Mouse (Mus musculus): ENCODE data around the gene Nyap2.

The Nyap2 gene

GRCm38 (mm10) chr1:81076831-81077664, at the start of gene Nyap2:
Gene Nyap2 (plus strand): TSS chr1:81076950.
- no peak for DNase-seq

GRCm38 (mm10) chr1:81042907-81043868, 33.6 kb upstream of the Nyap2 start:
- no peak for DNase-seq

- no peak for DNase-seq
Observed at GRCm38 (mm10) chr1:81058340-81058739, 18.4 kb upstream of the Nyap2 start.

- DNase-seq: no peak
Observed at GRCm38 (mm10) chr1:81058835-81059234, 17.9 kb upstream of the Nyap2 start.

- DNase-seq: no peak
Observed at GRCm38 (mm10) chr1:81062811-81063210, 13.9 kb upstream of the Nyap2 start.

- DNase-seq: no peak
Observed at GRCm38 (mm10) chr1:81076259-81076658, 491 bp upstream of the Nyap2 start.

- no peak for DNase-seq
Observed at GRCm38 (mm10) chr1:81077665-81078314, 1.0 kb downstream of the Nyap2 start.

- DNase-seq: no peak
Observed at GRCm38 (mm10) chr1:81087485-81087884, 10.7 kb downstream of the Nyap2 start.

GRCm38 (mm10) chr1:81090400-81090799, 13.7 kb downstream of the Nyap2 start:
- DNase-seq: no peak

- DNase-seq: no peak
Observed at GRCm38 (mm10) chr1:81090979-81091378, 14.2 kb downstream of the Nyap2 start.

GRCm38 (mm10) chr1:81092056-81092455, 15.3 kb downstream of the Nyap2 start:
- no peak for DNase-seq

- no peak for DNase-seq
Observed at GRCm38 (mm10) chr1:81092886-81093285, 16.1 kb downstream of the Nyap2 start.

GRCm38 (mm10) chr1:81098950-81099349, 22.2 kb downstream of the Nyap2 start:
- DNase-seq: no peak

GRCm38 (mm10) chr1:81101749-81102148, 25.0 kb downstream of the Nyap2 start:
- no peak for DNase-seq

- no peak for DNase-seq
Observed at GRCm38 (mm10) chr1:81119732-81120131, 43.0 kb downstream of the Nyap2 start.

- no peak for DNase-seq
Observed at GRCm38 (mm10) chr1:81132007-81132712, 55.4 kb downstream of the Nyap2 start.

- no peak for DNase-seq
Observed at GRCm38 (mm10) chr1:81143855-81144254, 67.1 kb downstream of the Nyap2 start.

- no peak for DNase-seq
Observed at GRCm38 (mm10) chr1:81145576-81145975, 68.8 kb downstream of the Nyap2 start.

GRCm38 (mm10) chr1:81169245-81169644, 92.5 kb downstream of the Nyap2 start:
- DNase-seq: no peak

- no peak for DNase-seq
Observed at GRCm38 (mm10) chr1:81172703-81173102, 96.0 kb downstream of the Nyap2 start.

- DNase-seq: no peak
Observed at GRCm38 (mm10) chr1:81173303-81173702, 96.6 kb downstream of the Nyap2 start.

GRCm38 (mm10) chr1:81179725-81180124, 103.0 kb downstream of the Nyap2 start:
- no peak for DNase-seq

Measured in thymus, adult 18-20 months (tissue).